Mouse (Mus musculus): ENCODE data around the gene Sh3bgrl3. TPM values are rescaled to one million over a fixed set of nuclear protein-coding genes. Genes with fewer than 3 reads are reported as not detected.

Gene Sh3bgrl3
- total RNA-seq, 2 experiments from 2014 or later, result 70.4 to 72.6 TPM

GRCm38 (mm10) chr4:134128983-134129362, 384 bp upstream of the Sh3bgrl3 start:
- DNase-seq, result no peak

GRCm38 (mm10) chr4:134127793-134128192, 796 bp downstream of the Sh3bgrl3 start:
- no peak for DNase-seq

- no peak for DNase-seq
These were observed 1.5 kb downstream of the Sh3bgrl3 start for GRCm38 (mm10) chr4:134127121-134127455.

- DNase-seq, result no peak
These were observed 2.1 kb downstream of the Sh3bgrl3 start for GRCm38 (mm10) chr4:134126300-134127120.

GRCm38 (mm10) chr4:134125383-134126060, 3.1 kb downstream of the Sh3bgrl3 start:
- no peak for DNase-seq

GRCm38 (mm10) chr4:134123680-134124551, 4.7 kb downstream of the Sh3bgrl3 start:
- peak; percentile 54 for DNase-seq

GRCm38 (mm10) chr4:134123147-134123546, 5.4 kb downstream of the Sh3bgrl3 start:
- DNase-seq, result no peak

GRCm38 (mm10) chr4:134122281-134122680, 6.3 kb downstream of the Sh3bgrl3 start:
- no peak for DNase-seq

GRCm38 (mm10) chr4:134121571-134121970, 7.0 kb downstream of the Sh3bgrl3 start:
- DNase-seq, result no peak

- no peak for DNase-seq
These were observed 7.7 kb downstream of the Sh3bgrl3 start for GRCm38 (mm10) chr4:134120916-134121315.

GRCm38 (mm10) chr4:134120192-134120805, 8.3 kb downstream of the Sh3bgrl3 start:
- DNase-seq, result no peak

GRCm38 (mm10) chr4:134119644-134120043, 8.9 kb downstream of the Sh3bgrl3 start:
- no peak for DNase-seq

GRCm38 (mm10) chr4:134119042-134119441, 9.5 kb downstream of the Sh3bgrl3 start:
- no peak for DNase-seq

GRCm38 (mm10) chr4:134118126-134118800, 10.3 kb downstream of the Sh3bgrl3 start:
- no peak for DNase-seq

- DNase-seq, result no peak
These were observed 11.6 kb downstream of the Sh3bgrl3 start for GRCm38 (mm10) chr4:134117012-134117411.

GRCm38 (mm10) chr4:134116501-134116900, 12.1 kb downstream of the Sh3bgrl3 start:
- DNase-seq, result no peak

- no peak for DNase-seq
These were observed 13.1 kb downstream of the Sh3bgrl3 start for GRCm38 (mm10) chr4:134115215-134116144.

GRCm38 (mm10) chr4:134114038-134114437, 14.6 kb downstream of the Sh3bgrl3 start:
- no peak for DNase-seq

- no peak for DNase-seq
These were observed 15.1 kb downstream of the Sh3bgrl3 start for GRCm38 (mm10) chr4:134113356-134113994.

- no peak for DNase-seq
These were observed 16.2 kb downstream of the Sh3bgrl3 start for GRCm38 (mm10) chr4:134112403-134112802.

All from heart, postnatal 4 days (tissue).